Mouse (Mus musculus) kidney, adult 2 months (tissue): Measurements from ENCODE around the gene Vps50. TPM values are rescaled to one million over a fixed set of nuclear protein-coding genes. Genes with fewer than 3 reads are reported as not detected.

Experiments
- DNase-seq: peaks from one replicate; pipeline ENCODE4 v3.0.0; 2021
- H3K27ac ChIP-seq: fragments of 200-500 bp; 2 replicates; pipeline ENCODE4 v1.5.1; 2012; ENCODE audit warnings: low read depth, low read length, control low read depth, inconsistent platforms; ENCODE audit not compliant: insufficient read depth
- H3K27me3 ChIP-seq: fragments of 200-500 bp; replicated peaks from 2 replicates; pipeline ENCODE4 v1.6.1; 2012; ENCODE audit warnings: mild to moderate bottlenecking, moderate library complexity, low read length, inconsistent platforms; ENCODE audit not compliant: control insufficient read depth, insufficient read depth
- H3K36me3 ChIP-seq: fragments of 200-500 bp; 2 replicates; pipeline ENCODE4 v1.6.1; 2012; ENCODE audit warnings: mild to moderate bottlenecking, moderate library complexity, low read length, inconsistent platforms; ENCODE audit not compliant: control insufficient read depth, insufficient read depth
- H3K4me1 ChIP-seq: fragments of 200-500 bp; 2 replicates; pipeline ENCODE4 v1.6.1; 2011; ENCODE audit warnings: low read length; ENCODE audit not compliant: control insufficient read depth, insufficient read depth
- H3K4me3 ChIP-seq: fragments of 200-500 bp; 2 replicates; pipeline ENCODE4 v1.5.1; 2011; ENCODE audit warnings: mild to moderate bottlenecking, low read depth, low read length, control low read depth; ENCODE audit not compliant: insufficient read depth
- CTCF ChIP-seq: fragments of 200-500 bp; conservative IDR thresholded peaks from 2 replicates; pipeline ENCODE4 v1.5.1; 2011; ENCODE audit warnings: low read depth, mild to moderate bottlenecking, control low read depth, low read length, moderate library complexity, mixed read lengths; ENCODE audit not compliant: insufficient read depth, insufficient read length
- POLR2A ChIP-seq: fragments of 200-500 bp; IDR thresholded peaks from one replicate; pipeline ENCODE4 v1.6.1; 2011; ENCODE audit warnings: low read depth, low read length, control low read depth
- WGBS: fragments of 180-500 bp; shearing (Covaris S2); methylation state at CpG from one replicate; pipeline ENCODE4 v1.1.7; 2018; 5-methylcytosine and 5-hydroxymethylcytosine counted together
- polyA plus RNA-seq: library from polyadenylated mRNA; depleted of rRNA; stranded (reverse); fragments of >200 nt; gene quantifications from 2 replicates; pipeline ENCODE4 v1.2.3, GENCODE M21; 2012

Vps50 gene
- polyA plus RNA-seq, 1 experiment: 4.1 TPM

GRCm38 (mm10) chr6:3479853-3480252, 18.3 kb upstream of the Vps50 start:
- no peaks in the 10 kb centered on the region for H3K27me3 ChIP-seq
- WGBS: 49% methylated on average over 5 of the region's 5 CpGs
- H3K4me3 ChIP-seq: no peak overlapping the region
- H3K4me1 ChIP-seq: no peaks in the 10 kb centered on the region
- no peak for TF ChIP-seq POLR2A
- no peak overlapping the region for H3K27ac ChIP-seq
- peak; percentile 8 for DNase-seq
- no peaks in the 10 kb centered on the region for H3K36me3 ChIP-seq

- TF ChIP-seq POLR2A (no peak), CTCF (no peak)
- 77% methylated on average over 3 of the region's 3 CpGs for WGBS
Measured at GRCm38 (mm10) chr6:3481705-3482104, 16.5 kb upstream of the Vps50 start.

GRCm38 (mm10) chr6:3485133-3485532, 13.0 kb upstream of the Vps50 start:
- Histone ChIP-seq H3K4me1 (no peaks in the 10 kb centered on the region), H3K27me3 (no peaks in the 10 kb centered on the region), H3K36me3 (no peaks in the 10 kb centered on the region), H3K4me3 (no peak overlapping the region), H3K27ac (no peak overlapping the region)
- 74% methylated on average over 3 of the region's 3 CpGs for WGBS
- TF ChIP-seq CTCF: no peak
- no peak for TF ChIP-seq POLR2A
- DNase-seq: no peak

More at GRCm38 (mm10) chr6:3481705-3482104, 16.5 kb upstream of the Vps50 start:
- Histone ChIP-seq H3K4me1 (no peaks in the 10 kb centered on the region), H3K27ac (no peak overlapping the region), H3K27me3 (no peaks in the 10 kb centered on the region), H3K4me3 (no peak overlapping the region), H3K36me3 (no peaks in the 10 kb centered on the region)
- DNase-seq: no peak

GRCm38 (mm10) chr6:3487355-3487754, 10.8 kb upstream of the Vps50 start:
- DNase-seq: no peak
- no peaks in the 10 kb centered on the region for H3K36me3 ChIP-seq
- TF ChIP-seq CTCF (no peak), POLR2A (no peak)

GRCm38 (mm10) chr6:3494285-3494684, 3.9 kb upstream of the Vps50 start:
- no peaks in the 10 kb centered on the region for H3K27me3 ChIP-seq
- WGBS: 80% methylated on average over 5 of the region's 5 CpGs
- no peak overlapping the region for H3K4me3 ChIP-seq
- no peaks in the 10 kb centered on the region for H3K36me3 ChIP-seq
- H3K4me1 ChIP-seq: no peaks in the 10 kb centered on the region
- TF ChIP-seq CTCF (no peak), POLR2A (no peak)
- no peak overlapping the region for H3K27ac ChIP-seq
- DNase-seq: no peak

More at GRCm38 (mm10) chr6:3487355-3487754, 10.8 kb upstream of the Vps50 start:
- H3K27me3 ChIP-seq: no peaks in the 10 kb centered on the region
- 98% methylated on average over 1 of the region's 1 CpGs for WGBS
- H3K4me1 ChIP-seq: no peaks in the 10 kb centered on the region
- no peak overlapping the region for H3K4me3 ChIP-seq
- H3K27ac ChIP-seq: no peak overlapping the region

GRCm38 (mm10) chr6:3496210-3496609, 2.0 kb upstream of the Vps50 start:
- TF ChIP-seq POLR2A: no peak
- TF ChIP-seq CTCF: peak; percentile 34
- Histone ChIP-seq H3K36me3 (no peaks in the 10 kb centered on the region), H3K4me3 (no peak overlapping the region), H3K27ac (no peak overlapping the region), H3K4me1 (no peaks in the 10 kb centered on the region), H3K27me3 (no peaks in the 10 kb centered on the region)
- peak; percentile 67 for DNase-seq
- 5% methylated on average over 2 of the region's 2 CpGs for WGBS

GRCm38 (mm10) chr6:3500286-3500685, 2.1 kb downstream of the Vps50 start:
- no peak for DNase-seq
- H3K4me3 ChIP-seq: no peak overlapping the region
- H3K4me1 ChIP-seq: no peaks in the 10 kb centered on the region
- no peaks in the 10 kb centered on the region for H3K27me3 ChIP-seq
- H3K27ac ChIP-seq: no peak overlapping the region
- H3K36me3 ChIP-seq: no peaks in the 10 kb centered on the region
- 79% methylated on average over 3 of the region's 3 CpGs for whole genome bisulfite sequencing
- TF ChIP-seq POLR2A (no peak), CTCF (no peak)

GRCm38 (mm10) chr6:3505289-3505688, 7.1 kb downstream of the Vps50 start:
- 89% methylated on average over 5 of the region's 5 CpGs for WGBS
- no peak for TF ChIP-seq POLR2A
- TF ChIP-seq CTCF: no peak
- no peaks in the 10 kb centered on the region for H3K27me3 ChIP-seq
- no peaks in the 10 kb centered on the region for H3K36me3 ChIP-seq
- no peak overlapping the region for H3K4me3 ChIP-seq
- H3K4me1 ChIP-seq: no peaks in the 10 kb centered on the region
- no peak for DNase-seq
- H3K27ac ChIP-seq: no peak overlapping the region
